Mouse (Mus musculus): ENCODE data around the gene Myl6. TPM values are rescaled to one million over a fixed set of nuclear protein-coding genes. Genes with fewer than 3 reads are reported as not detected.

Myl6 gene
- polyA plus RNA-seq, 1 experiment from 2014 or later: 3,187 TPM

GRCm38 (mm10) chr10:128490912-128491311 lies 3.0 kb downstream of the Myl6 start:
- Histone ChIP-seq H3K4me1 (replicated peaks; ENCODE audit: control insufficient read depth, insufficient read depth) (peaks cover 4% of the 10 kb centered on the region; the same call in 1 of the 2 replicates), H3K9ac (ENCODE audit: low read length) (peak overlapping the region; percentile 59), H3K27ac (replicated peaks) (peak overlapping the region; percentile 99), H3K4me3 (ENCODE audit: low read depth, low read length) (peak overlapping the region; percentile 84), H3K9me3 (ENCODE audit: control insufficient read depth, low read length) (no peaks in the 10 kb centered on the region), H3K36me3 (ENCODE audit: control insufficient read depth, insufficient read depth, low read length) (peaks cover 29% of the 10 kb centered on the region), H3K27me3 (ENCODE audit: control insufficient read depth, insufficient read depth, low read length) (no peaks in the 10 kb centered on the region), H3K4me2 (replicated peaks; ENCODE audit: low read depth) (peak overlapping the region; percentile 85)
- WGBS: 23% methylated on average over 5 of the region's 5 CpGs
- DNase-seq (ENCODE audit: low spot score): no peak
- no peak for ATAC-seq (ENCODE audit: low FRiP score, low TSS enrichment)
- no peak for TF ChIP-seq EP300 (optimal IDR thresholded peaks at IDR 0.05)
- no peak for TF ChIP-seq CTCF (IDR thresholded peaks at IDR 0.05; ENCODE audit: low read depth)

GRCm38 (mm10) chr10:128490232-128490631 lies 3.7 kb downstream of the Myl6 start:
- peak overlapping the region; percentile 31 for H3K4me2 ChIP-seq (replicated peaks; ENCODE audit: low read depth)
- H3K4me1 ChIP-seq (replicated peaks; ENCODE audit: control insufficient read depth, insufficient read depth): peaks cover 4% of the 10 kb centered on the region; the same call in 1 of the 2 replicates
- DNase-seq (ENCODE audit: low spot score): no peak
- peak overlapping the region; percentile 43; the same call in 1 of the 2 replicates for H3K9ac ChIP-seq (ENCODE audit: low read length)
- no peaks in the 10 kb centered on the region for H3K27me3 ChIP-seq (ENCODE audit: control insufficient read depth, insufficient read depth, low read length)
- peaks cover 34% of the 10 kb centered on the region for H3K36me3 ChIP-seq (ENCODE audit: control insufficient read depth, insufficient read depth, low read length)
- TF ChIP-seq CTCF (IDR thresholded peaks at IDR 0.05; ENCODE audit: low read depth) (no peak), EP300 (optimal IDR thresholded peaks at IDR 0.05) (no peak)
- 17% methylated on average over 5 of the region's 5 CpGs for WGBS
- ATAC-seq (ENCODE audit: low FRiP score, low TSS enrichment): no peak
- H3K9me3 ChIP-seq (ENCODE audit: control insufficient read depth, low read length): no peaks in the 10 kb centered on the region
- peak overlapping the region; percentile 12; the same call in 1 of the 2 replicates for H3K4me3 ChIP-seq (ENCODE audit: low read depth, low read length)
- peak overlapping the region; percentile 99 for H3K27ac ChIP-seq (replicated peaks)

GRCm38 (mm10) chr10:128489785-128490184 lies 4.2 kb downstream of the Myl6 start:
- H3K4me1 ChIP-seq (replicated peaks; ENCODE audit: control insufficient read depth, insufficient read depth): peaks cover 4% of the 10 kb centered on the region; the same call in 1 of the 2 replicates
- peak overlapping the region; percentile 43 for H3K9ac ChIP-seq (ENCODE audit: low read length)
- DNase-seq (ENCODE audit: low spot score): no peak
- H3K27ac ChIP-seq (replicated peaks): peak overlapping the region; percentile 99
- WGBS: 37% methylated on average over 4 of the region's 4 CpGs
- H3K36me3 ChIP-seq (ENCODE audit: control insufficient read depth, insufficient read depth, low read length): peaks cover 34% of the 10 kb centered on the region
- no peak for TF ChIP-seq CTCF (IDR thresholded peaks at IDR 0.05; ENCODE audit: low read depth)
- TF ChIP-seq EP300 (optimal IDR thresholded peaks at IDR 0.05): peak; percentile 23
- H3K27me3 ChIP-seq (ENCODE audit: control insufficient read depth, insufficient read depth, low read length): no peaks in the 10 kb centered on the region
- ATAC-seq (ENCODE audit: low FRiP score, low TSS enrichment): no peak
- peak overlapping the region; percentile 12; the same call in 1 of the 2 replicates for H3K4me3 ChIP-seq (ENCODE audit: low read depth, low read length)
- peak overlapping the region; percentile 31 for H3K4me2 ChIP-seq (replicated peaks; ENCODE audit: low read depth)
- H3K9me3 ChIP-seq (ENCODE audit: control insufficient read depth, low read length): no peaks in the 10 kb centered on the region

- Histone ChIP-seq H3K9me3 (ENCODE audit: control insufficient read depth, low read length) (no peaks in the 10 kb centered on the region), H3K4me1 (replicated peaks; ENCODE audit: control insufficient read depth, insufficient read depth) (peaks cover 4% of the 10 kb centered on the region; the same call in 1 of the 2 replicates), H3K9ac (ENCODE audit: low read length) (peak overlapping the region; percentile 43; the same call in 1 of the 2 replicates), H3K4me2 (replicated peaks; ENCODE audit: low read depth) (no peak overlapping the region; the same call in 1 of the 2 replicates), H3K36me3 (ENCODE audit: control insufficient read depth, insufficient read depth, low read length) (peaks cover 34% of the 10 kb centered on the region), H3K27me3 (ENCODE audit: control insufficient read depth, insufficient read depth, low read length) (no peaks in the 10 kb centered on the region), H3K4me3 (ENCODE audit: low read depth, low read length) (no peak overlapping the region), H3K27ac (replicated peaks) (peak overlapping the region; percentile 99)
- ATAC-seq (ENCODE audit: low FRiP score, low TSS enrichment) (no peak), DNase-seq (ENCODE audit: low spot score) (no peak)
- TF ChIP-seq EP300 (optimal IDR thresholded peaks at IDR 0.05): no peak
- TF ChIP-seq CTCF (IDR thresholded peaks at IDR 0.05; ENCODE audit: low read depth): no peak
- WGBS: 39% methylated on average over 5 of the region's 5 CpGs
Observed at GRCm38 (mm10) chr10:128489380-128489779, 4.6 kb downstream of the Myl6 start.

- Histone ChIP-seq H3K4me1 (replicated peaks; ENCODE audit: control insufficient read depth, insufficient read depth) (peaks cover 4% of the 10 kb centered on the region; the same call in 1 of the 2 replicates), H3K36me3 (ENCODE audit: control insufficient read depth, insufficient read depth, low read length) (peaks cover 34% of the 10 kb centered on the region), H3K4me2 (replicated peaks; ENCODE audit: low read depth) (no peak overlapping the region), H3K9me3 (ENCODE audit: control insufficient read depth, low read length) (no peaks in the 10 kb centered on the region), H3K27ac (replicated peaks) (peak overlapping the region; percentile 99; the same call in 1 of the 2 replicates), H3K9ac (ENCODE audit: low read length) (no peak overlapping the region), H3K4me3 (ENCODE audit: low read depth, low read length) (no peak overlapping the region), H3K27me3 (ENCODE audit: control insufficient read depth, insufficient read depth, low read length) (no peaks in the 10 kb centered on the region)
- 60% methylated on average over 4 of the region's 4 CpGs for WGBS
- ATAC-seq (ENCODE audit: low FRiP score, low TSS enrichment) (no peak), DNase-seq (ENCODE audit: low spot score) (no peak)
- TF ChIP-seq CTCF (IDR thresholded peaks at IDR 0.05; ENCODE audit: low read depth) (no peak), EP300 (optimal IDR thresholded peaks at IDR 0.05) (no peak)
Observed at GRCm38 (mm10) chr10:128488776-128489175, 5.2 kb downstream of the Myl6 start.
